Mouse (Mus musculus): ENCODE results near the gene Cxcr5. TPM values are rescaled to one million over a fixed set of nuclear protein-coding genes. Genes with fewer than 3 reads are reported as not detected.

The Cxcr5 gene
- polyA plus RNA-seq, 2 experiments: 0.10 to 0.30 TPM

DNA sequence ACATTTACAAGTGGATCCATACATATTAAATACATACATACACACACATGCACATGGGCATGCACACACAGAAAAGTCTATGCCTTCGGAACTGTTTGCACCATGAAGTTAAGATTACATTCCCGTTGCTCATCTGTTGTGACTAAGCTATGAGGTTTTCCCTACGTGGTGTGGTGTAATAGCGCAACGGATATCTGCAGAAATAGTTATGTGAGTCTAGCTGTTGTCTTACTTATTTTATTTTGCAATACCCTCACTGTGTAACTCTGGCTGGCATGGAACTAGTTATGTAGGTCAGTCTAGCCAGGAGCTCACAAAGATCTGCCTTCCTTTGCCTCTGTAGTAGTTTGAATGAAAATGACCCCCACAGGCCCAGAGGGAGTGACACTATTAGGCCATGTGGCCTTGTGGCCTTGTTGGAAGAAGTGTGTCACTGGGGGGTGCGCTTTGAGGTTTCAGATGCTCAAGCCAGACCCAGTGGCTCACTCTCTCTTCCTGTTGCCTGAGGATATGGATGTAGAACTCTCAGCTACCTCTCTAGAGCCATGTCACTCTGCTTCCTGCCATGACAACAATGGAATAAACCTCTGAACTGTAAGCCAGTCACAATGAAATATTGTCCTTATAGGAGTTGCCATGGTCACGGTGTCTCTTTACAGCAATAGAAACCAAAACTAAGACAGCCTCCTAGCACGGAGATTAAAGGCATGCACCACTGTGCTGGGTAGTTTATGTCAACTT is 13.1 kb downstream of the Cxcr5 start:
- no peak overlapping the region for H3K4me2 ChIP-seq (replicated peaks; ENCODE audit: low read depth, low read length, severe bottlenecking)
- no peak overlapping the region for H3K27ac ChIP-seq (replicated peaks; ENCODE audit: low read depth, low read length)
- H3K36me3 ChIP-seq (ENCODE audit: control insufficient read depth, insufficient read depth, low read length): no peaks in the 10 kb centered on the region
- no peaks in the 10 kb centered on the region for H3K9me3 ChIP-seq (ENCODE audit: control insufficient read depth, low read length)
- no peak for TF ChIP-seq POLR2A (IDR thresholded peaks at IDR 0.05; ENCODE audit: borderline replicate concordance, extremely low read depth, insufficient read depth, insufficient read length)
- WGBS: 93% methylated on average over 8 of the region's 8 CpGs
- no peak overlapping the region for H3K9ac ChIP-seq (ENCODE audit: low read depth, low read length, severe bottlenecking)
- DNase-seq (ENCODE audit: low spot score) (no peak), ATAC-seq (ENCODE audit: low FRiP score, low read depth) (no peak)
- no peak overlapping the region for H3K4me3 ChIP-seq (replicated peaks; ENCODE audit: low read length)
- H3K27me3 ChIP-seq (ENCODE audit: control insufficient read depth, insufficient read depth, low read length): no peaks in the 10 kb centered on the region
- H3K4me1 ChIP-seq (ENCODE audit: control insufficient read depth, insufficient read depth, low read length): no peaks in the 10 kb centered on the region

DNA sequence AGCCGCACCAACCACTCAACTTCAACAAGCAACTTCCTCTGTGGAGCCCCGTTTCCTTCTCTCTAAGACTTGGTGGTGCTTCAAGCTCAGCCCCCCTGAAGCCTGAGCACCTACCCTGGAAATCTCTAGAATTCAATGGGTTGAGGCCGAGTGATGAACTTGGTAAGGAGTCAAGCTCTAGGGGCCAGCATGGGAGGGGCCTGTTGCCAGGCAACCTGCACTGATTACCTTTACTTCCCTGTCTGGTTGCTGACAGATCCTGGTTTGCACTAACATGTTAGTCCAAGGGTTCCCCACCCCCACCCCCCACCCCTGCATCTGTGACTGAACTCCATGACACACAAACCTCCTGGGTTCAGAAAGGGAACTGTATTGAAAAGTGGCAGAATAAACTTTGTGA is 16.7 kb downstream of the Cxcr5 start:
- TF ChIP-seq POLR2A (IDR thresholded peaks at IDR 0.05; ENCODE audit: borderline replicate concordance, extremely low read depth, insufficient read depth, insufficient read length): no peak
- no peak overlapping the region for H3K27ac ChIP-seq (replicated peaks; ENCODE audit: low read depth, low read length)
- no peak for DNase-seq (ENCODE audit: low spot score)
- 79% methylated on average over 3 of the region's 3 CpGs for WGBS
- H3K4me2 ChIP-seq (replicated peaks; ENCODE audit: low read depth, low read length, severe bottlenecking): no peak overlapping the region
- no peak overlapping the region for H3K9ac ChIP-seq (ENCODE audit: low read depth, low read length, severe bottlenecking)
- H3K36me3 ChIP-seq (ENCODE audit: control insufficient read depth, insufficient read depth, low read length): no peaks in the 10 kb centered on the region
- no peak overlapping the region for H3K4me3 ChIP-seq (replicated peaks; ENCODE audit: low read length)
- H3K4me1 ChIP-seq (ENCODE audit: control insufficient read depth, insufficient read depth, low read length): no peaks in the 10 kb centered on the region
- no peaks in the 10 kb centered on the region for H3K27me3 ChIP-seq (ENCODE audit: control insufficient read depth, insufficient read depth, low read length)
- H3K9me3 ChIP-seq (ENCODE audit: control insufficient read depth, low read length): no peaks in the 10 kb centered on the region
- no peak for ATAC-seq (ENCODE audit: low FRiP score, low read depth)

DNA sequence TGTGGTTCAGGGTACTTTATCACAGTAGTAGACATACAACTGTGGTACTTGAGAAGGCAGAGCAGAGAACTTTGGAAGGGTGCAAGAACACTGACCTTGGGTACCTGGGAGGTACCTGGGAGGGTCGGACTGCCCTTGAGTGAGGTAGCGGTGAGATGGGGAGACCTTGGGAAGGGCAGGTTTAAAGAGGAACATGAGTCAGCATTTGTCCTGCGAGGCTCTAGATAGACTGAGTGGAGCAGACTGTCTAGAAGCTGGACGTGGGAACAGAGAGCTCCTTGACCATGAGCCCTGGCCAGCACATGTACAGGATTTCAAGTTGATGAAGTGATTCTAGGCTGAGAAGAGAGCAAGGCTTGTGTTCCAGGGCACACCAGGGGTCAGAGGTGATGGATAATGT is 19.3 kb downstream of the Cxcr5 start:
- Histone ChIP-seq H3K36me3 (ENCODE audit: control insufficient read depth, insufficient read depth, low read length) (no peaks in the 10 kb centered on the region), H3K9ac (ENCODE audit: low read depth, low read length, severe bottlenecking) (no peak overlapping the region), H3K9me3 (ENCODE audit: control insufficient read depth, low read length) (no peaks in the 10 kb centered on the region), H3K27me3 (ENCODE audit: control insufficient read depth, insufficient read depth, low read length) (no peaks in the 10 kb centered on the region), H3K27ac (replicated peaks; ENCODE audit: low read depth, low read length) (no peak overlapping the region), H3K4me3 (replicated peaks; ENCODE audit: low read length) (no peak overlapping the region), H3K4me2 (replicated peaks; ENCODE audit: low read depth, low read length, severe bottlenecking) (no peak overlapping the region), H3K4me1 (ENCODE audit: control insufficient read depth, insufficient read depth, low read length) (no peaks in the 10 kb centered on the region)
- ATAC-seq (ENCODE audit: low FRiP score, low read depth) (no peak), DNase-seq (ENCODE audit: low spot score) (no peak)
- WGBS: 78% methylated on average over 4 of the region's 4 CpGs
- TF ChIP-seq POLR2A (IDR thresholded peaks at IDR 0.05; ENCODE audit: borderline replicate concordance, extremely low read depth, insufficient read depth, insufficient read length): no peak

DNA sequence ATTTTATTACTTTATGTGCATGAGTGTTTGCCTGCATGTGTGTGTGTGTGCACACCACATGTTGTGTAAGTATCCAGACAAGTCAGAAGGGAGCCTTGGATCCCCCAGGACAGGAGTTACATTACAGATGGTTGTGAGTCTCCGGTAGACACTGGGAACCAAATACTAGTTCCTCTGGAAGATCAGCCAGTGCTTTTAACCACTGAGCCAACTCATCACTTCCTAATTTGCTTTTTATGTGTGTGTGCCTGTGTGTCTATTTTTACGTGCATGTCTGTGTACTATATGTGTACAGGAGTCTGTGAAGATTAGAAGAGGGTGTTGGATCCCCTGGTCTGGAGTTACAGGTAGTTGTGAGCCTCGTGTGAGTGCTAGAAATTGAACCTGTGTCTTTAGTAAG is 21.0 kb downstream of the Cxcr5 start:
- TF ChIP-seq POLR2A (IDR thresholded peaks at IDR 0.05; ENCODE audit: borderline replicate concordance, extremely low read depth, insufficient read depth, insufficient read length): no peak
- 72% methylated on average over 3 of the region's 3 CpGs for WGBS
- DNase-seq (ENCODE audit: low spot score) (no peak), ATAC-seq (ENCODE audit: low FRiP score, low read depth) (no peak)
- Histone ChIP-seq H3K36me3 (ENCODE audit: control insufficient read depth, insufficient read depth, low read length) (no peaks in the 10 kb centered on the region), H3K9ac (ENCODE audit: low read depth, low read length, severe bottlenecking) (no peak overlapping the region), H3K4me3 (replicated peaks; ENCODE audit: low read length) (no peak overlapping the region), H3K9me3 (ENCODE audit: control insufficient read depth, low read length) (no peaks in the 10 kb centered on the region), H3K27me3 (ENCODE audit: control insufficient read depth, insufficient read depth, low read length) (no peaks in the 10 kb centered on the region), H3K4me2 (replicated peaks; ENCODE audit: low read depth, low read length, severe bottlenecking) (no peak overlapping the region), H3K27ac (replicated peaks; ENCODE audit: low read depth, low read length) (no peak overlapping the region), H3K4me1 (ENCODE audit: control insufficient read depth, insufficient read depth, low read length) (no peaks in the 10 kb centered on the region)

DNA sequence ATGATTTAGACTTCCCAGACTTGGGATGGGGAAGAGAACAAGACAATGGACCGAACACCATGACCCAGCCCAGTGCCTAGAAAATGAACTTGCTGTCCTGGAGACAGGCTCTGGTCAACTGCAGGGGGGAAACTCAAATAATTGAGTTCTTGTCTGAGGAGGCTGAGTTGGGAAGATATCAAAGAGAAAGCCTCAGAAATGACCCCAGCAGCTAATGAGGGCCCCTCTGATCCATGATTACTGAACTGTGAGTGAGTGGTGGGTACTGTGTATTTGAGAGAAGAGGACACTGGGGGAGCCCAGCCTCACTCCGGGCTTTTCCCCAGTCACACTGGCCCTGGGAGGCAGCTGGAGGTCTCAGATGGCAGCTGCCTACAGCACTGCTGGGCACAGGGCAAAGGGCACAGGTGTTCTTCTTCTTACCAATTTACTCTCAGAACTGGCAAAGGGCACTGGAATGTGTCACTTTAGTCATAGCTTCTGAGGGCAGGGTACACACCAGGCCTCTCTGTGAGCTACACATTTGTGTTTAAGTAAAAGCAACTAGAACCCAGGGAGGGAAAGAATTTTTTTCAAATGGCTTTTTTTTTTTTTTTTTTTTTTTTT is 21.8 kb downstream of the Cxcr5 start:
- no peak overlapping the region for H3K4me2 ChIP-seq (replicated peaks; ENCODE audit: low read depth, low read length, severe bottlenecking)
- no peaks in the 10 kb centered on the region for H3K36me3 ChIP-seq (ENCODE audit: control insufficient read depth, insufficient read depth, low read length)
- no peaks in the 10 kb centered on the region for H3K4me1 ChIP-seq (ENCODE audit: control insufficient read depth, insufficient read depth, low read length)
- ATAC-seq (ENCODE audit: low FRiP score, low read depth) (no peak), DNase-seq (ENCODE audit: low spot score) (no peak)
- no peak overlapping the region for H3K9ac ChIP-seq (ENCODE audit: low read depth, low read length, severe bottlenecking)
- H3K27me3 ChIP-seq (ENCODE audit: control insufficient read depth, insufficient read depth, low read length): no peaks in the 10 kb centered on the region
- no peaks in the 10 kb centered on the region for H3K9me3 ChIP-seq (ENCODE audit: control insufficient read depth, low read length)
- H3K4me3 ChIP-seq (replicated peaks; ENCODE audit: low read length): no peak overlapping the region
- 43% methylated on average over 2 of the region's 2 CpGs for WGBS
- TF ChIP-seq POLR2A (IDR thresholded peaks at IDR 0.05; ENCODE audit: borderline replicate concordance, extremely low read depth, insufficient read depth, insufficient read length): no peak
- H3K27ac ChIP-seq (replicated peaks; ENCODE audit: low read depth, low read length): no peak overlapping the region

Data from limb, embryonic 14.5 days (tissue).